12 mouse cellular contexts compared by ENCODE assay signal in the genomic region with DNA sequence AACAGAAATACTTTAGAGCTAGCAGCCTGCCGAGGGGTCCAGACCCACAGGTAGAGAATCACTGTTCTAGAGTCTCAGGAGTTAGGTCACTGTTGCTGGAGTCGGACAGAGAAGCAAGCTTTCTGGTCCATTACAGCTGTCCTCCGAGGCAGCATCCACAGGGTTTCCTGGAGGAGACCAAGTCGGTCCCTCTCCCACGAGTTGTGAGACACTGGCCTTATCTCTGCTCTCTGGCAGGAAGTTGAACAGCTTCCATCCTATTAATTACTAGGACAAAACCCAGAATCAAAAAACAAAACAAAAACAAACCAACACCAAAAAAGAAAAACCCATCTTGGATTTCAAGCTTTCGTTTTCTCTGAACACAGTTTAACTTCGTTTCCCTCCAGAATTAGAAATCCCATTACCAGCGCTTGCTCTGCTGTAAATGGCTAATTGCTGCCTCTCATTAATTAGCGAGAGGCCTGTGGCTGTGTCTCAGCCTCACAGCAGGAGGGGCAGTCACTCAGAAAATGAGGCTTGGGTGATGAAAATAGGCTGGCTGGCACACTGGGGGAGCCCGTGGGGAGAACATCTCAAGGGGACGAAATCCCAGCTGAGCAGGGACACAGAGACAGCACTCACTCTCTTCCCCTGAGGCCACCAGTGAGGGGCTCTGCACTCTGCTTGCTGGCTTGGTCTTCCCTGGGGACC.
A peak's percentile ranks its signal among the peaks of the same experiment; 100 is the strongest.
DNase-seq lines count a peak whose midpoint lies in the region; ATAC-seq and TF ChIP-seq lines count a peak whose summit lies in the region.
"Had no signal": no experiment of that assay in that cellular context is flagged by ENCODE, and none has a peak within 500 bp of the region (broad histone marks: within the 10 kb centered on the region; RNA-seq: fewer than 3 reads in every experiment).

No protein-coding gene starts in this region.

- no peaks in the 10 kb centered on the region for H3K27me3 ChIP-seq in heart, postnatal 0 days (ENCODE audit: control insufficient read depth, insufficient read depth, low read length)
- H3K27me3 ChIP-seq in kidney, embryonic 16.5 days (ENCODE audit: insufficient read depth, low read length), result no peaks in the 10 kb centered on the region
- H3K27me3 ChIP-seq: embryonic facial prominence, embryonic 15.5 days; limb, embryonic 12.5 days; midbrain, embryonic 12.5 days had no signal

- peak overlapping the region; percentile 9; the same call in 1 of the 2 replicates for H3K27ac ChIP-seq in heart, postnatal 0 days (ENCODE audit: low read depth)
- H3K27ac ChIP-seq in kidney, embryonic 16.5 days (ENCODE audit: low read length), result peak overlapping the region; percentile 37
- H3K27ac ChIP-seq: embryonic facial prominence, embryonic 15.5 days; limb, embryonic 12.5 days; midbrain, embryonic 12.5 days had no signal

- 25% methylated on average over 11 of the region's 11 CpGs for WGBS in heart, postnatal 0 days
- 25% methylated on average over 11 of the region's 11 CpGs for WGBS in kidney, embryonic 16.5 days
- 35% methylated on average over 11 of the region's 11 CpGs for WGBS in lung, adult 2 months

- H3K36me3 ChIP-seq in heart, postnatal 0 days (replicated peaks; ENCODE audit: control insufficient read depth, insufficient read depth, low read length), result no peaks in the 10 kb centered on the region
- no peaks in the 10 kb centered on the region for H3K36me3 ChIP-seq in kidney, embryonic 16.5 days (ENCODE audit: insufficient read depth, low read length)
- H3K36me3 ChIP-seq: embryonic facial prominence, embryonic 15.5 days; limb, embryonic 12.5 days; midbrain, embryonic 12.5 days had no signal

- no peak overlapping the region for H3K4me2 ChIP-seq in heart, postnatal 0 days (ENCODE audit: low read depth, low read length)
- no peak overlapping the region for H3K4me2 ChIP-seq in kidney, embryonic 16.5 days (replicated peaks; ENCODE audit: low read depth, low read length)
- H3K4me2 ChIP-seq: embryonic facial prominence, embryonic 15.5 days; limb, embryonic 12.5 days; midbrain, embryonic 12.5 days had no signal

- no peak for TF ChIP-seq CTCF in heart, postnatal 0 days (IDR thresholded peaks at IDR 0.05; ENCODE audit: low read depth)
- no peak for TF ChIP-seq CTCF in lung, adult 2 months (IDR thresholded peaks at IDR 0.05; ENCODE audit: insufficient read depth, low read length)

- no peak overlapping the region for H3K4me3 ChIP-seq in heart, postnatal 0 days (ENCODE audit: low read depth, low read length)
- H3K4me3 ChIP-seq in kidney, embryonic 16.5 days (ENCODE audit: low read length), result no peak overlapping the region
- no peak overlapping the region for H3K4me3 ChIP-seq in lung, adult 2 months (replicated peaks; ENCODE audit: extremely low read depth, low read depth, low read length)
- H3K4me3 ChIP-seq: embryonic facial prominence, embryonic 15.5 days; limb, embryonic 12.5 days; midbrain, embryonic 12.5 days had no signal

- TF ChIP-seq POLR2A in lung, adult 2 months (IDR thresholded peaks at IDR 0.05; ENCODE audit: borderline replicate concordance, extremely low read depth, low read depth, low read length), result no peak

- H3K4me1 ChIP-seq in heart, postnatal 0 days (ENCODE audit: control insufficient read depth, insufficient read depth), result no peaks in the 10 kb centered on the region
- H3K4me1 ChIP-seq in kidney, embryonic 16.5 days (ENCODE audit: insufficient read depth, low read length), result peaks cover 23% of the 10 kb centered on the region
- peaks cover 3% of the 10 kb centered on the region; the same call in 1 of the 2 replicates for H3K4me1 ChIP-seq in lung, adult 2 months (ENCODE audit: control insufficient read depth, insufficient read depth, low read length)
- H3K4me1 ChIP-seq: embryonic facial prominence, embryonic 15.5 days had no signal

- TF ChIP-seq EP300 in heart, postnatal 0 days (IDR thresholded peaks at IDR 0.05; ENCODE audit: low read depth), result no peak

- no peak overlapping the region for H3K9ac ChIP-seq in heart, postnatal 0 days (replicated peaks; ENCODE audit: low read depth, low read length)
- H3K9ac ChIP-seq in kidney, embryonic 16.5 days (replicated peaks; ENCODE audit: low read length), result no peak overlapping the region
- H3K9ac ChIP-seq: embryonic facial prominence, embryonic 15.5 days; limb, embryonic 12.5 days; midbrain, embryonic 12.5 days had no signal

- DNase-seq in heart, postnatal 0 days (ENCODE audit: low spot score), result no peak
- no peak for DNase-seq in heart, postnatal 4 days
- peak; percentile 25 for DNase-seq in right cerebral cortex, adult 18-20 months
- DNase-seq in right cerebral cortex, postnatal 25 days, result no peak
- peak; percentile 9 for DNase-seq in telencephalon, adult 2 months (ENCODE audit: low read depth, low spot score)
- DNase-seq in lung, adult 2 months, result no peak
- no peak for DNase-seq in frontal cortex, adult 2 months (ENCODE audit: extremely low spot score in 1 of 2, low spot score in 1 of 2)

- no peaks in the 10 kb centered on the region for H3K9me3 ChIP-seq in heart, postnatal 0 days (replicated peaks; ENCODE audit: control insufficient read depth, low read length)
- H3K9me3 ChIP-seq in kidney, embryonic 16.5 days (ENCODE audit: low read length), result no peaks in the 10 kb centered on the region
- H3K9me3 ChIP-seq: embryonic facial prominence, embryonic 15.5 days; limb, embryonic 12.5 days; midbrain, embryonic 12.5 days had no signal

- ATAC-seq in heart, postnatal 0 days (ENCODE audit: insufficient read depth, low read depth), result no peak
- ATAC-seq in kidney, embryonic 16.5 days (ENCODE audit: low FRiP score, low TSS enrichment), result no peak
- ATAC-seq: inflammation-experienced regulatory T-cells, adult 6 months had no signal

Comparison
In these comparisons a context has a peak if more than half of its experiments do, and no peak if none do; other contexts are left out.
1. DNase-seq: peak in right cerebral cortex, adult 18-20 months (single experiment) and telencephalon, adult 2 months (single experiment); none in heart, postnatal 0 days (single experiment), heart, postnatal 4 days (single experiment), right cerebral cortex, postnatal 25 days (single experiment), lung, adult 2 months (single experiment) and frontal cortex, adult 2 months (0 of 2).